Mouse (Mus musculus) limb, embryonic 11.5 days (tissue): ENCODE measurements at regions not wholly inside any gene's neighbourhood (a gene's known extent, or its start where the extent isn't known, plus 50 kb on each side); places are given as distances from the start of the nearest gene placed in this dataset.

Experiments used
- ATAC-seq: fragments of 200-750 bp; cut with Nextera tagmentation; 2 replicates; pipeline ENCODE4 v1.8.0; 2017; ENCODE audit warnings: low read depth; ENCODE audit not compliant: insufficient number of reproducible peaks, low FRiP score, low TSS enrichment
- DNase-seq: peaks from one replicate; pipeline ENCODE4 v3.0.0-alpha.2; 2015; ENCODE audit warnings: low spot score
- H3K27ac ChIP-seq: fragments of 300-500 bp; sonication (generic); replicated peaks from 2 replicates; pipeline ENCODE4 v1.5.1; 2014; ENCODE audit warnings: low read depth, mild to moderate bottlenecking, low read length
- H3K27me3 ChIP-seq: fragments of 300-500 bp; sonication (generic); 2 replicates; pipeline ENCODE4 v1.6.1; 2014; ENCODE audit warnings: mild to moderate bottlenecking, low read length, mixed read lengths; ENCODE audit not compliant: control insufficient read depth, insufficient read depth
- H3K36me3 ChIP-seq: fragments of 300-500 bp; sonication (generic); 2 replicates; pipeline ENCODE4 v1.6.1; 2014; ENCODE audit warnings: mild to moderate bottlenecking, low read length, moderate library complexity, mixed read lengths; ENCODE audit not compliant: control insufficient read depth, insufficient read depth
- H3K4me1 ChIP-seq: fragments of 300-500 bp; sonication (generic); 2 replicates; pipeline ENCODE4 v1.6.1; 2014; ENCODE audit warnings: low read length, mixed read lengths; ENCODE audit not compliant: control insufficient read depth, insufficient read depth
- H3K4me2 ChIP-seq: fragments of 300-500 bp; sonication (generic); 2 replicates; pipeline ENCODE4 v1.6.1; 2014; ENCODE audit warnings: low read depth, mild to moderate bottlenecking, moderate library complexity; ENCODE audit not compliant: severe bottlenecking
- H3K4me3 ChIP-seq: fragments of 300-500 bp; sonication (generic); 2 replicates; pipeline ENCODE4 v1.5.1; 2014; ENCODE audit warnings: low read depth, low read length
- H3K9ac ChIP-seq: fragments of 300-500 bp; sonication (generic); 2 replicates; pipeline ENCODE4 v1.6.1; 2014; ENCODE audit warnings: mild to moderate bottlenecking, low read length
- H3K9me3 ChIP-seq: fragments of 300-500 bp; sonication (generic); 2 replicates; pipeline ENCODE4 v1.6.1; 2016; ENCODE audit warnings: low read length; ENCODE audit not compliant: control insufficient read depth
- WGBS: fragments of 180-500 bp; shearing (Covaris S2); extraction: QIAGEN DNeasy Blood & Tissue Kit; methylation state at CpG from one replicate; pipeline ENCODE4 v1.1.7; 2014; 5-methylcytosine and 5-hydroxymethylcytosine counted together

- Histone ChIP-seq H3K36me3 (no peaks in the 10 kb centered on the region), H3K4me3 (no peak overlapping the region), H3K27me3 (no peaks in the 10 kb centered on the region), H3K4me2 (no peak overlapping the region), H3K9me3 (no peaks in the 10 kb centered on the region), H3K4me1 (no peaks in the 10 kb centered on the region), H3K9ac (no peak overlapping the region), H3K27ac (no peak overlapping the region)
- DNase-seq (no peak), ATAC-seq (no peak)
- WGBS, result 70% methylated on average over 8 of the region's 8 CpGs
Observed at GRCm38 (mm10) chr11:44238598-44238997, 161.3 kb upstream of the Il12b start.

GRCm38 (mm10) chr11:44243184-44243583, 156.7 kb upstream of the Il12b start:
- no peaks in the 10 kb centered on the region for H3K9me3 ChIP-seq
- H3K4me2 ChIP-seq, result no peak overlapping the region
- ATAC-seq (no peak), DNase-seq (no peak)
- no peak overlapping the region for H3K9ac ChIP-seq
- no peaks in the 10 kb centered on the region for H3K4me1 ChIP-seq
- H3K4me3 ChIP-seq, result no peak overlapping the region
- H3K27ac ChIP-seq, result no peak overlapping the region
- no peaks in the 10 kb centered on the region for H3K36me3 ChIP-seq
- H3K27me3 ChIP-seq, result no peaks in the 10 kb centered on the region
- 57% methylated on average over 2 of the region's 2 CpGs for WGBS

- WGBS, result 91% methylated on average over 5 of the region's 5 CpGs
- no peak overlapping the region for H3K4me3 ChIP-seq
- no peak overlapping the region for H3K9ac ChIP-seq
- no peak overlapping the region for H3K4me2 ChIP-seq
- no peak overlapping the region for H3K27ac ChIP-seq
- no peaks in the 10 kb centered on the region for H3K4me1 ChIP-seq
- ATAC-seq (no peak), DNase-seq (no peak)
- no peaks in the 10 kb centered on the region for H3K27me3 ChIP-seq
- no peaks in the 10 kb centered on the region for H3K9me3 ChIP-seq
- H3K36me3 ChIP-seq, result no peaks in the 10 kb centered on the region
Observed at GRCm38 (mm10) chr11:44251821-44252220, 148.0 kb upstream of the Il12b start.

GRCm38 (mm10) chr11:44260376-44261111, 139.3 kb upstream of the Il12b start:
- Histone ChIP-seq H3K4me3 (no peak overlapping the region), H3K9me3 (no peaks in the 10 kb centered on the region), H3K9ac (no peak overlapping the region), H3K4me2 (no peak overlapping the region), H3K27ac (no peak overlapping the region), H3K4me1 (no peaks in the 10 kb centered on the region), H3K27me3 (no peaks in the 10 kb centered on the region), H3K36me3 (no peaks in the 10 kb centered on the region)
- WGBS, result 87% methylated on average over 10 of the region's 10 CpGs
- DNase-seq, result no peak
- no peak for ATAC-seq

GRCm38 (mm10) chr11:44261657-44262056, 138.2 kb upstream of the Il12b start:
- WGBS, result 76% methylated on average over 8 of the region's 8 CpGs
- Histone ChIP-seq H3K4me1 (no peaks in the 10 kb centered on the region), H3K36me3 (no peaks in the 10 kb centered on the region), H3K9ac (no peak overlapping the region), H3K27ac (no peak overlapping the region), H3K9me3 (no peaks in the 10 kb centered on the region), H3K4me3 (no peak overlapping the region), H3K4me2 (no peak overlapping the region), H3K27me3 (no peaks in the 10 kb centered on the region)
- no peak for ATAC-seq
- DNase-seq, result no peak

- DNase-seq (no peak), ATAC-seq (no peak)
- H3K27me3 ChIP-seq, result no peaks in the 10 kb centered on the region
- H3K27ac ChIP-seq, result no peak overlapping the region
- no peaks in the 10 kb centered on the region for H3K4me1 ChIP-seq
- no peak overlapping the region for H3K4me2 ChIP-seq
- H3K9me3 ChIP-seq, result no peaks in the 10 kb centered on the region
- no peak overlapping the region for H3K9ac ChIP-seq
- no peaks in the 10 kb centered on the region for H3K36me3 ChIP-seq
- 88% methylated on average over 3 of the region's 3 CpGs for WGBS
- H3K4me3 ChIP-seq, result no peak overlapping the region
Observed at GRCm38 (mm10) chr11:44262571-44262970, 137.3 kb upstream of the Il12b start.

GRCm38 (mm10) chr11:44272268-44272667, 127.6 kb upstream of the Il12b start:
- no peak overlapping the region for H3K4me2 ChIP-seq
- DNase-seq, result no peak
- H3K27ac ChIP-seq, result no peak overlapping the region
- no peaks in the 10 kb centered on the region for H3K9me3 ChIP-seq
- no peak for ATAC-seq
- no peak overlapping the region for H3K4me3 ChIP-seq
- no peak overlapping the region for H3K9ac ChIP-seq
- no peaks in the 10 kb centered on the region for H3K27me3 ChIP-seq
- no peaks in the 10 kb centered on the region for H3K36me3 ChIP-seq
- no peaks in the 10 kb centered on the region for H3K4me1 ChIP-seq

- Histone ChIP-seq H3K27me3 (no peaks in the 10 kb centered on the region), H3K9me3 (no peaks in the 10 kb centered on the region), H3K4me2 (no peak overlapping the region), H3K36me3 (no peaks in the 10 kb centered on the region), H3K27ac (no peak overlapping the region), H3K9ac (no peak overlapping the region), H3K4me1 (no peaks in the 10 kb centered on the region), H3K4me3 (no peak overlapping the region)
- WGBS, result 88% methylated on average over 7 of the region's 7 CpGs
- DNase-seq, result no peak
- ATAC-seq, result no peak
Observed at GRCm38 (mm10) chr11:44278521-44279208, 121.2 kb upstream of the Il12b start.
